Mouse (Mus musculus): ENCODE measurements around the gene Cask. TPM values are rescaled to one million over a fixed set of nuclear protein-coding genes. Genes with fewer than 3 reads are reported as not detected.

The Cask gene
- polyA plus RNA-seq, 1 experiment from 2014 or later = 20.0 TPM

DNA sequence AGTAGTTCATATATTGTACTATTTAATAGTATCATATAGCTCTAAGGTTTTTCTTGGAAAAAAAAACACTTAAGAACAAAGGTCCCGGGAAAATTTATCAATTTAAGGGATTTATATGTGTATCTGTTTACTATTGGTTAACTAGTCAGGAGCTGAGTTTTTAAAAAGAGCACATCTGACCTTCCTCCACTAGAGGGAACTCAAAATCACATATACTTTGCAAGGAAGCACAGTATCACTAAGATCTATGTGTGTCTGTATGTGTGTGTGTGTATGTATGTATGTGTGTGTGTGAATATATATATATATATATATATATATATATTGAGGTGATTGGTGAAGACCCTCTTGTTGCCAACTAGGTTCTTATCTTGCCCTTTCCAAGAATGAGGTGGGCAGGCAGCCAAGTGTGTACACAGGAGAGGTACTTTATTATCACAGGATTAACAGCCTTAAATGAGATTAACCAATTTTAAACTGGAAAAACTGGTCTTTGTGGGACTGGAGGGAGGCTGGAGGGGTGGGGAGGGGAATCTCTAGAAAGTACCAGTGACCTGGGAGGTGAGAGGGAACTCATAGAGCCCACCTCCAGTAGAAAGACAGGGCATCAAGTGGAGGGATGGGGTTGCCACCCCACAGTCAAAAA is 121.2 kb downstream of the Cask start:
- Histone ChIP-seq H3K4me2 (no peak overlapping the region), H3K9ac (ENCODE audit: low read length) (no peak overlapping the region), H3K27me3 (ENCODE audit: control insufficient read depth, insufficient read depth, low read length) (no peaks in the 10 kb centered on the region), H3K4me1 (ENCODE audit: control insufficient read depth, insufficient read depth, low read length) (no peaks in the 10 kb centered on the region), H3K36me3 (ENCODE audit: control insufficient read depth, insufficient read depth, low read length) (no peaks in the 10 kb centered on the region), H3K4me3 (ENCODE audit: low read depth, low read length) (no peak overlapping the region), H3K27ac (ENCODE audit: low read depth, low read length) (no peak overlapping the region), H3K9me3 (ENCODE audit: control insufficient read depth, low read length) (no peaks in the 10 kb centered on the region)
- DNase-seq (ENCODE audit: low spot score, missing footprints) (no peak), ATAC-seq (ENCODE audit: low FRiP score) (no peak)
- 71% methylated on average over 1 of the region's 1 CpGs for WGBS

DNA sequence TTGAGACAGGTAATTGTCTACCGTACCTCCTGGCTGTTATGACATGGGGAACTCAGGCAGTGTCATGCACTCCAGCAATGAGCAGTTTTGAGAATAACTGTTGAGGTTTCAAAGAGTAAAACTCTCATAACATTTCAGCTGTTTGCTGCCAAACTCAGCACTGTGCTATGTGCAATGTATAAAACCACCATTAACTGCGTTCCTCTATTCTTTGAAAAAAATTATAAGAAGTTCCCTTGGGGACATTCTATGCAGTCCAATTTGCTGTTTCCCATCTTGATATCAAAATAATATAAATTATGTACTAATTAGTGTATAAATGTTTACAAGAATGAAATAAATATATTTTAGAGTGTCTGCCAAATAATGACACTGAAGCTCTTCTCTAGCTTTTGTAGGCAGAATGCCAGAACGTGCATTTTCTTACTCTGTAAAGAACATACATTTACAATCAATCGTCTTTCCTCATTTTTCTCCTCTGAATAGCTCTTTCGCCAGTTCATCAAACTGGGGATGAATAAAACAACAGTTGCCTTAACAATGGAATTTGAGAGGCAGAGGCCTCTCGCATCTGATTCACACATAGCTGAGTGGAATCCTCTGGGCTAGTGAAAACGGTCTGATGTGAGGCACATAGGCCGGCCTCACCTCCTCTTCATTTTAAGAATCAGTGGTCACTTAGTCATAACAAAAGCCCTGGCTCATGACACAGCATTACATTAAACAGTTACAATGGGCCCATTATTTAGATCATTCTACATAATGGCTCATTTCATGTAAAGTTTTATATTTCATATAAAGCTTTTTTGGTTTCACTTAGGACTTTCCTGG is 125.4 kb downstream of the Cask start:
- H3K9me3 ChIP-seq (ENCODE audit: control insufficient read depth, low read length) = no peaks in the 10 kb centered on the region
- no peak overlapping the region for H3K27ac ChIP-seq (ENCODE audit: low read depth, low read length)
- 73% methylated on average over 8 of the region's 8 CpGs for WGBS
- DNase-seq (ENCODE audit: low spot score, missing footprints) (no peak), ATAC-seq (ENCODE audit: low FRiP score) (no peak)
- H3K9ac ChIP-seq (ENCODE audit: low read length) = no peak overlapping the region
- H3K4me2 ChIP-seq = no peak overlapping the region
- H3K27me3 ChIP-seq (ENCODE audit: control insufficient read depth, insufficient read depth, low read length) = no peaks in the 10 kb centered on the region
- no peak overlapping the region for H3K4me3 ChIP-seq (ENCODE audit: low read depth, low read length)
- no peaks in the 10 kb centered on the region for H3K4me1 ChIP-seq (ENCODE audit: control insufficient read depth, insufficient read depth, low read length)
- H3K36me3 ChIP-seq (ENCODE audit: control insufficient read depth, insufficient read depth, low read length) = no peaks in the 10 kb centered on the region

DNA sequence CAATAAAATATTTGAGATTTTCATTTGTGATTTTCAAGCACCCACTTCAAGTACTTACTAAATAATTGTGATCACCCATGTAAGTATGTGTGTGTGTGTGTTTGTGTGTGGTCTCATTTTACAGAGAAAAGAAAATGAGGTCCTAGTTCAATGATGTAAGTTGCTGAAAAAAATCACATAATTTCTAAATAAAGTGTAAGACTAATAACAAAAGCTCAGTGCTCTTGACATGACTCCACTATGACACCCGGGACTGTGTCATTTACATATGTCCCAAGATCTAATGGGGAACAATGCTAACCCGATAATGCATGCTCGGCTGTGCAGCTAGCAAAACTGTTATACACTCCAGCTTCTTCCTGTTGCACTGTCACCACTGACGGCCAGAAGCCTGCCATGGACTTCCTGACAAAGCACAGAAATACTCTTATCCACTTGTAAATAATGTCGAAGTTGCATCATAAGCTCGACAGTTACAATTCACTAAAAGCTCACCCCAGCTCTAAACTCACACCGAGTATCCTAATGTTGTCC is 130.8 kb downstream of the Cask start:
- 81% methylated on average over 7 of the region's 7 CpGs for WGBS
- Histone ChIP-seq H3K4me2 (no peak overlapping the region), H3K36me3 (ENCODE audit: control insufficient read depth, insufficient read depth, low read length) (no peaks in the 10 kb centered on the region), H3K27me3 (ENCODE audit: control insufficient read depth, insufficient read depth, low read length) (no peaks in the 10 kb centered on the region), H3K9me3 (ENCODE audit: control insufficient read depth, low read length) (no peaks in the 10 kb centered on the region), H3K4me1 (ENCODE audit: control insufficient read depth, insufficient read depth, low read length) (no peaks in the 10 kb centered on the region), H3K9ac (ENCODE audit: low read length) (no peak overlapping the region), H3K4me3 (ENCODE audit: low read depth, low read length) (no peak overlapping the region), H3K27ac (ENCODE audit: low read depth, low read length) (no peak overlapping the region)
- DNase-seq (ENCODE audit: low spot score, missing footprints) (no peak), ATAC-seq (ENCODE audit: low FRiP score) (no peak)

DNA sequence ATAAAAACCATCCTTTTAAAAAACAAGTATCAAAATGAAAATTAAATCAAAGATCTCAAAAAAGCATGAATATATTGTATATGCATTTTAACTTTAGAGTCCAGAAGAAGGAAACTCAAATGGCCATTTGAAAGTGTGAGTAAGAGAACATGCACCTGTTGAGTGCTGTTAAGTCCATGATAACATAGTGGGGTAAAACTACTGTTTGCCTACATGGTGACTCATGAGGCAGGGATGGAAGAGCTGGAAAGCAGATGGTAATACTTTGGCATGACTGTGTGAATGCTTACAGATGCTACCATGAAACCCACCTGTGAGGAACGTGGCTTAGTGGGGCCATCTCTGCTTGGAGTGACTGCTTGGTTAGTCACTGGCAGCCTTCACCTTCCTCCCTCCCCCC is 132.9 kb downstream of the Cask start:
- DNase-seq (ENCODE audit: low spot score, missing footprints) (no peak), ATAC-seq (ENCODE audit: low FRiP score) (no peak)
- no peaks in the 10 kb centered on the region for H3K9me3 ChIP-seq (ENCODE audit: control insufficient read depth, low read length)
- WGBS = 83% methylated on average over 1 of the region's 1 CpGs
- H3K36me3 ChIP-seq (ENCODE audit: control insufficient read depth, insufficient read depth, low read length) = no peaks in the 10 kb centered on the region
- no peak overlapping the region for H3K27ac ChIP-seq (ENCODE audit: low read depth, low read length)
- no peaks in the 10 kb centered on the region for H3K27me3 ChIP-seq (ENCODE audit: control insufficient read depth, insufficient read depth, low read length)
- H3K4me1 ChIP-seq (ENCODE audit: control insufficient read depth, insufficient read depth, low read length) = no peaks in the 10 kb centered on the region
- H3K9ac ChIP-seq (ENCODE audit: low read length) = no peak overlapping the region
- no peak overlapping the region for H3K4me2 ChIP-seq
- no peak overlapping the region for H3K4me3 ChIP-seq (ENCODE audit: low read depth, low read length)

DNA sequence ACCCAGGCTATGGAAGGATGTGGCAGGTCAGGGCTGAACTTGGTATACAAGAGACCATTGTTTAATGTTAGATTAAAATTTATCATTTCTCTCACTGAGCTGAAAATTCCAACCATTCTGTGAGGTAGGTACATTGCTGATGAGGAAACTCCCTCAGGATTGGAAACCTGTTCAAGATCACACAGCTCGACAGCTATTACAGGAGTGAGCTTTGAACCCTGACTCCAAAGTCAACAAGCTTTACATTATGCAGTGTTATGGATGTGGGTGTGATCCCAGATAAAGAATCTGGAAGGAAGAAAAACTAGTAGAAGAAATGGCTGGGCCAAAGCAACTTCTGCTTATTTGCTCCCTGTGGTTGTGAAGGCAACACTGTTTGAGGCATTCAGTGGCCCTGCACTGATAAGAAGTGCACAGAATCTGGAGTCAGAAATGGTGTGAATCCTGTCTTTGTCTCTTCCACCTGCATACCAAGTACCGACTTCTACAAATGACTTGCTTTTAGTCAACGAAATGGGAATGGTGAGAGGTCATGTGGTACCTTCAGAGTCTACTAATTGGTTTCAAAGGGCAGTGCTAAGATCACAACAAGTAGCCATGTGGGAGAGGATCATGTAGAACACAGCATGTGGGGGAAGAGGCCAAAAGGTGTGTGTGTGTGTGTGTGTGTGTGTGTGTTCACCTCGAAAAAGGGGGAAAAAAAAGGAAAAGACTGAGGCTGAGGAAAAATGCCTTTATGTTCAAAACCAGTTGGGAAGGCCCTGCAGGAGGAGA is 134.2 kb downstream of the Cask start:
- ATAC-seq (ENCODE audit: low FRiP score) = no peak
- Histone ChIP-seq H3K27ac (ENCODE audit: low read depth, low read length) (no peak overlapping the region), H3K4me3 (ENCODE audit: low read depth, low read length) (no peak overlapping the region), H3K36me3 (ENCODE audit: control insufficient read depth, insufficient read depth, low read length) (no peaks in the 10 kb centered on the region), H3K4me2 (no peak overlapping the region), H3K9ac (ENCODE audit: low read length) (no peak overlapping the region), H3K27me3 (ENCODE audit: control insufficient read depth, insufficient read depth, low read length) (no peaks in the 10 kb centered on the region), H3K9me3 (ENCODE audit: control insufficient read depth, low read length) (no peaks in the 10 kb centered on the region), H3K4me1 (ENCODE audit: control insufficient read depth, insufficient read depth, low read length) (no peaks in the 10 kb centered on the region)
- no peak for DNase-seq (ENCODE audit: low spot score, missing footprints)
- WGBS = 81% methylated on average over 4 of the region's 4 CpGs

DNA sequence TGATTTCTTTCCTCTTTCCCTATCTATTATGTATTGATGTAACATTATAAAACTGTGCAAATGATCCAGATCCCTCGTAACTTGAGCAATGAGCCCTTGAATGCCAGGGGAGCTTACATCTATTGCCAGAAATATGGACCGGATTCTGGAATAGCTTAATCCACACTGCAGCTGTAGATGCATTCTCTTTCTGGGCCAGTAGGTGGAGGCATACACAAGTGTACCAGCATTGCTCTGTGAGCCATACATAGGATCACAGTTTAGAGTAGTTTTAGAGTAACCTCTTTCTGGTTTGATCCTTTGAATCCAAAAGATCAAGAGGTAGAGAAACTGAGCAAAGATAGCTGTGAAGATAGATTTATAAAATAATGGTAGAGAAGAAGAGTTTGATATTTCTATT is 141.0 kb downstream of the Cask start:
- H3K27me3 ChIP-seq (ENCODE audit: control insufficient read depth, insufficient read depth, low read length) = no peaks in the 10 kb centered on the region
- no peak overlapping the region for H3K4me2 ChIP-seq
- H3K36me3 ChIP-seq (ENCODE audit: control insufficient read depth, insufficient read depth, low read length) = no peaks in the 10 kb centered on the region
- H3K4me3 ChIP-seq (ENCODE audit: low read depth, low read length) = no peak overlapping the region
- DNase-seq (ENCODE audit: low spot score, missing footprints) = no peak
- no peaks in the 10 kb centered on the region for H3K9me3 ChIP-seq (ENCODE audit: control insufficient read depth, low read length)
- no peak overlapping the region for H3K27ac ChIP-seq (ENCODE audit: low read depth, low read length)
- H3K4me1 ChIP-seq (ENCODE audit: control insufficient read depth, insufficient read depth, low read length) = no peaks in the 10 kb centered on the region
- no peak overlapping the region for H3K9ac ChIP-seq (ENCODE audit: low read length)
- 52% methylated on average over 2 of the region's 2 CpGs for WGBS
- peak; percentile 55; the same call in 1 of the 2 replicates for ATAC-seq (ENCODE audit: low FRiP score)

DNA sequence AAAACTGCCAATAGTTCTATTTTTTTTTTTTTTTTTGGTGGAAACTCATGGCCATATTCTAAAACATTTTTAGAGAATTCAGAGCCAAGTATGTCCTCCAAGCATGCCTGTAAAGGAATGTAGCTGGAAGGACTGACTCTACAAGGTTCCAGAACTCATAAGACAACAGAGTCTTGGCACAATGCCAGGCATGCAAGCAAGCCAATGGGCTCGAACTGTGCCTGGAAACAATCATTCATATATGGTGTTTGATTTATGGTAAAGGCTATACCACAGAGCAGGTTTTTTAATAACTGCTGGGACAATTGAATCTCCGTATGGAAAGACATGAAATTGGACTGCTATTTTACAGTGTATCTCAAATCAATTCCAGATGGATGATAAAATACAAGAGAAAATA is 146.1 kb downstream of the Cask start:
- Histone ChIP-seq H3K27ac (ENCODE audit: low read depth, low read length) (no peak overlapping the region), H3K4me3 (ENCODE audit: low read depth, low read length) (no peak overlapping the region), H3K4me2 (no peak overlapping the region), H3K27me3 (ENCODE audit: control insufficient read depth, insufficient read depth, low read length) (no peaks in the 10 kb centered on the region), H3K9ac (ENCODE audit: low read length) (no peak overlapping the region), H3K36me3 (ENCODE audit: control insufficient read depth, insufficient read depth, low read length) (no peaks in the 10 kb centered on the region), H3K4me1 (ENCODE audit: control insufficient read depth, insufficient read depth, low read length) (no peaks in the 10 kb centered on the region), H3K9me3 (ENCODE audit: control insufficient read depth, low read length) (no peaks in the 10 kb centered on the region)
- no peak for ATAC-seq (ENCODE audit: low FRiP score)
- WGBS = 87% methylated on average over 2 of the region's 2 CpGs
- DNase-seq (ENCODE audit: low spot score, missing footprints) = no peak

DNA sequence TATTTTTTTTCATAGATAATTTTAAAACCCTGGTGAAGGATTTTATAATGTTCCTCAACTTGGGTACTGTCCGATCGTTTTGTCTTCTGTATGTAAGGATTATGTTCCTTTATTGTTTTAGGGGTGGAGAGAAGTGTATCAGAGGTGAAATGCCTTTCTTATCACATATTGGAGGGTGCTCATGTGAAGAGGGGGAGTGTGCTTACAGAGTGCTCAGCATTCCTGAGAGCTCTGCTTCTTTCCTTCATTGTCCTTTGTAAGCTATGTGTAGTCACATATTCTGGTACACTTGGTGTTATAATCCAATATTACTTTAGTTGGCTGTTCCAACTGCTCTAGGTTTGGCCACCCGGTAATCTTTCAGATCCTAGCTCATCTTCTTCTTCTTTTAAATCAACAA is 150.5 kb downstream of the Cask start:
- Histone ChIP-seq H3K27me3 (ENCODE audit: control insufficient read depth, insufficient read depth, low read length) (no peaks in the 10 kb centered on the region), H3K4me2 (no peak overlapping the region), H3K9me3 (ENCODE audit: control insufficient read depth, low read length) (no peaks in the 10 kb centered on the region), H3K27ac (ENCODE audit: low read depth, low read length) (no peak overlapping the region), H3K4me3 (ENCODE audit: low read depth, low read length) (no peak overlapping the region), H3K36me3 (ENCODE audit: control insufficient read depth, insufficient read depth, low read length) (no peaks in the 10 kb centered on the region), H3K9ac (ENCODE audit: low read length) (no peak overlapping the region), H3K4me1 (ENCODE audit: control insufficient read depth, insufficient read depth, low read length) (no peaks in the 10 kb centered on the region)
- WGBS = 88% methylated on average over 3 of the region's 3 CpGs
- DNase-seq (ENCODE audit: low spot score, missing footprints) (no peak), ATAC-seq (ENCODE audit: low FRiP score) (no peak)

DNA sequence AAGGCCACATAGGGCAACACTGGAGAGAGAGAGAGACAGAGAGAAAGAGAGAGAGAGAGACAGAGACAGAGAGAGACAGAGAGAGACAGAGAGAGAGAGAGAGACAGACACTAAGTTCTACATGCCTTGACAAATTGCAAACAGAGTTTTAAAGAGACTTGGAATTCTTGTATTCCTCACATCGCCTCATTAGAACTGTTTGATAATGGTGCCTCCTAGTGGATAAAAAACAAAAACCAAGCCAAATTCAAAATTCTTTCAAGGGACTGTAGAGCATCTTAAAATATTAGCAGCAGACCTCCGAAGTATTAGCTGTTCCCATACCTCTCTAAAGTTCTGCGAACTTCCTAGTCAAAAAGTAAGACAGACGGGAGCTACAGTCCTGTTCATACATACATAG is 159.3 kb downstream of the Cask start:
- Histone ChIP-seq H3K9me3 (ENCODE audit: control insufficient read depth, low read length) (no peaks in the 10 kb centered on the region), H3K4me3 (ENCODE audit: low read depth, low read length) (no peak overlapping the region), H3K27me3 (ENCODE audit: control insufficient read depth, insufficient read depth, low read length) (no peaks in the 10 kb centered on the region), H3K36me3 (ENCODE audit: control insufficient read depth, insufficient read depth, low read length) (no peaks in the 10 kb centered on the region), H3K4me1 (ENCODE audit: control insufficient read depth, insufficient read depth, low read length) (0 out of 2 replicates have a peak, but pooled peaks cover 2% of the 10 kb centered on the region), H3K27ac (ENCODE audit: low read depth, low read length) (no peak overlapping the region), H3K4me2 (no peak overlapping the region), H3K9ac (ENCODE audit: low read length) (no peak overlapping the region)
- DNase-seq (ENCODE audit: low spot score, missing footprints) = no peak
- no peak for ATAC-seq (ENCODE audit: low FRiP score)
- whole genome bisulfite sequencing = 83% methylated on average over 4 of the region's 4 CpGs
